Mouse (Mus musculus) heart, adult 11 months (tissue): ENCODE data around the gene Ovol1.

Experiments
- DNase-seq: peaks from one replicate; pipeline ENCODE4 v3.0.0; 2022

The Ovol1 gene

GRCm38 (mm10) chr19:5568470-5569140 lies 8.2 kb upstream of the Ovol1 start:
- DNase-seq: peak; percentile 97

- DNase-seq: peak; percentile 99
Observed at GRCm38 (mm10) chr19:5567534-5568469, 7.4 kb upstream of the Ovol1 start, which contains the start of gene Ap5b1. Gene Ap5b1, plus strand, starts transcription at chr19:5568025.

GRCm38 (mm10) chr19:5567180-5567533 lies 6.7 kb upstream of the Ovol1 start:
- DNase-seq: no peak

- peak; percentile 93 for DNase-seq
Observed at GRCm38 (mm10) chr19:5566316-5566715, 5.9 kb upstream of the Ovol1 start.

GRCm38 (mm10) chr19:5562776-5563175 lies 2.3 kb upstream of the Ovol1 start:
- DNase-seq: no peak

GRCm38 (mm10) chr19:5561886-5562285 lies 1.4 kb upstream of the Ovol1 start:
- no peak for DNase-seq

GRCm38 (mm10) chr19:5561252-5561790 lies 875 bp upstream of the Ovol1 start:
- no peak for DNase-seq

- no peak for DNase-seq
Observed at GRCm38 (mm10) chr19:5559631-5560456, 602 bp downstream of the Ovol1 start.

GRCm38 (mm10) chr19:5559229-5559628 lies 1.2 kb downstream of the Ovol1 start:
- no peak for DNase-seq

GRCm38 (mm10) chr19:5558770-5559169 lies 1.7 kb downstream of the Ovol1 start:
- no peak for DNase-seq

GRCm38 (mm10) chr19:5558169-5558568 lies 2.3 kb downstream of the Ovol1 start:
- no peak for DNase-seq

GRCm38 (mm10) chr19:5554212-5554611 lies 6.2 kb downstream of the Ovol1 start:
- no peak for DNase-seq

GRCm38 (mm10) chr19:5553802-5554201 lies 6.6 kb downstream of the Ovol1 start:
- DNase-seq: no peak

GRCm38 (mm10) chr19:5547471-5548056 lies 12.9 kb downstream of the Ovol1 start:
- no peak for DNase-seq

GRCm38 (mm10) chr19:5544031-5544430 lies 16.4 kb downstream of the Ovol1 start:
- no peak for DNase-seq

- DNase-seq: no peak
Observed at GRCm38 (mm10) chr19:5543362-5543761, 17.1 kb downstream of the Ovol1 start.

GRCm38 (mm10) chr19:5538786-5539185 lies 21.7 kb downstream of the Ovol1 start:
- no peak for DNase-seq

- no peak for DNase-seq
Observed at GRCm38 (mm10) chr19:5532520-5532919, 27.9 kb downstream of the Ovol1 start.

- no peak for DNase-seq
Observed at GRCm38 (mm10) chr19:5530138-5530524, 30.3 kb downstream of the Ovol1 start.

- peak; percentile 99 for DNase-seq
Observed at GRCm38 (mm10) chr19:5529325-5530137, 30.9 kb downstream of the Ovol1 start.

GRCm38 (mm10) chr19:5525204-5525603 lies 35.2 kb downstream of the Ovol1 start:
- DNase-seq: no peak

GRCm38 (mm10) chr19:5518721-5519120 lies 41.7 kb downstream of the Ovol1 start:
- no peak for DNase-seq
